Mouse (Mus musculus) c-Kit-positive CD71-positive TER-119-negative erythroid progenitor cells, embryonic 14.5 days (primary cell): ENCODE measurements around the gene Agpat4.
"Not testable (repeated sequence)": the region's sequence is repeated elsewhere in the genome, so short reads cannot be mapped to it uniquely, and the experiment has no call there.

ENCODE experiments used
- DNase-seq: peaks from one replicate; pipeline ENCODE4 v3.0.0-alpha.2; 2013; ENCODE audit warnings: low read depth

Agpat4 gene

GRCm38 (mm10) chr17:12195137-12195536 is 76.6 kb downstream of the Agpat4 start:
- peak; percentile 61 for DNase-seq

- no peak for DNase-seq
Measured at GRCm38 (mm10) chr17:12195604-12196003, 77.1 kb downstream of the Agpat4 start.

- no peak for DNase-seq
Measured at GRCm38 (mm10) chr17:12199933-12200332, 81.4 kb downstream of the Agpat4 start.

GRCm38 (mm10) chr17:12201086-12201485 is 82.6 kb downstream of the Agpat4 start:
- no peak for DNase-seq

- DNase-seq: no peak
Measured at GRCm38 (mm10) chr17:12203414-12203897, 85.0 kb downstream of the Agpat4 start.

- DNase-seq: no peak
Measured at GRCm38 (mm10) chr17:12204246-12204645, 85.7 kb downstream of the Agpat4 start.

- DNase-seq: no peak
Measured at GRCm38 (mm10) chr17:12204689-12205014, 86.1 kb downstream of the Agpat4 start.

- DNase-seq: peak; percentile 86
Measured at GRCm38 (mm10) chr17:12205015-12205693, 86.7 kb downstream of the Agpat4 start.

GRCm38 (mm10) chr17:12205694-12206075 is 87.2 kb downstream of the Agpat4 start:
- DNase-seq: peak; percentile 84

GRCm38 (mm10) chr17:12206248-12206647 is 87.7 kb downstream of the Agpat4 start:
- no peak for DNase-seq

GRCm38 (mm10) chr17:12207022-12207548 is 88.6 kb downstream of the Agpat4 start:
- no peak for DNase-seq

- DNase-seq: no peak
Measured at GRCm38 (mm10) chr17:12209481-12209880, 91.0 kb downstream of the Agpat4 start.

GRCm38 (mm10) chr17:12210544-12211132 is 92.1 kb downstream of the Agpat4 start:
- peak; percentile 80 for DNase-seq

GRCm38 (mm10) chr17:12211890-12212289 is 93.4 kb downstream of the Agpat4 start:
- DNase-seq: no peak

- no peak for DNase-seq
Measured at GRCm38 (mm10) chr17:12212341-12212740, 93.8 kb downstream of the Agpat4 start.

- no peak for DNase-seq
Measured at GRCm38 (mm10) chr17:12213430-12213829, 94.9 kb downstream of the Agpat4 start.

- peak; percentile 39 for DNase-seq
Measured at GRCm38 (mm10) chr17:12216224-12216623, 97.7 kb downstream of the Agpat4 start.

- DNase-seq: no peak
Measured at GRCm38 (mm10) chr17:12221926-12222325, 103.4 kb downstream of the Agpat4 start.

- no peak for DNase-seq
Measured at GRCm38 (mm10) chr17:12223682-12224081, 105.2 kb downstream of the Agpat4 start.

GRCm38 (mm10) chr17:12224145-12224544 is 105.6 kb downstream of the Agpat4 start:
- DNase-seq: no peak

GRCm38 (mm10) chr17:12224551-12224950 is 106.0 kb downstream of the Agpat4 start:
- DNase-seq: not testable (repeated sequence)

- no peak for DNase-seq
Measured at GRCm38 (mm10) chr17:12225227-12225626, 106.7 kb downstream of the Agpat4 start.

- no peak for DNase-seq
Measured at GRCm38 (mm10) chr17:12226551-12226950, 108.0 kb downstream of the Agpat4 start.

GRCm38 (mm10) chr17:12228001-12228400 is 109.5 kb downstream of the Agpat4 start:
- DNase-seq: no peak
